Mouse (Mus musculus) layer of hippocampus, postnatal 25 days (tissue): ENCODE measurements at regions not wholly inside any gene's neighbourhood (a gene's known extent, or its start where the extent isn't known, plus 50 kb on each side); places are given as distances from the start of the nearest gene placed in this dataset.
A peak's percentile ranks its signal among the peaks of the same experiment; 100 is the strongest.

Source experiments
- DNase-seq, 2 experiments: peaks; one replicate each; pipeline ENCODE4 v3.0.0; 2022; ENCODE audit warnings: mixed read lengths in 2 of 2, low spot score in 1 of 2; ENCODE audit errors: extremely low spot score in 1 of 2

DNA sequence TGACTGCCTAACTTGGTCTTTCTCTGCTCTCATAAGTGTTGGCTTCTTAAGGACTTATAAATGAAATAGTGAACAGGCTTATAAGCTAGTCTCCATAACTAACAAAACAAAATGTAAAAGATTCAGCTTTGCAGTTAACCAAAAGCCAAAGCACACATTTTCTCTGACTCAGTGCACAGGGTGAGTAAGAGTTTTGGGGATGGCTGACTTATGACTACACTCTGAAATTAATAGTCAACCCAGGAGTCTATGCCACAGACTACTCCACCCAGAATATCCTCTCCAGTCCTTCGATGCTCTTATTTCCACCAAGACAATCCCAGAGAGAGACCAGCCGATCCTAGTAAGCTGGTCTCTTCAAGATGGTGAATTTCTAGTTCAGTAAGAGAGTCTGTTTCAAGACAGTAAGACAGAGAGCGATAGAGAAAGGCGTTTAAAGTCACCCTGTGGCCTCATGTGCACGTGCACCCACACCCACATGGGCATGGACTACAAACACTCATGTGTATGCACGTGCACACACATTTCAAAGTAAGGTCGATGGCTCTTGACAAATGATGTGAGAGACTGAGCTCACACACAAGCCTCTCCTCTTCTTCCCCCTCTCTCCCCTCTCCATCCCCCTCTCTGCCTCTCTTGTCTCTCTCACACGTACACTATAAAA lies 351.2 kb upstream of the Pmfbp1 start:
- no peak for DNase-seq

DNA sequence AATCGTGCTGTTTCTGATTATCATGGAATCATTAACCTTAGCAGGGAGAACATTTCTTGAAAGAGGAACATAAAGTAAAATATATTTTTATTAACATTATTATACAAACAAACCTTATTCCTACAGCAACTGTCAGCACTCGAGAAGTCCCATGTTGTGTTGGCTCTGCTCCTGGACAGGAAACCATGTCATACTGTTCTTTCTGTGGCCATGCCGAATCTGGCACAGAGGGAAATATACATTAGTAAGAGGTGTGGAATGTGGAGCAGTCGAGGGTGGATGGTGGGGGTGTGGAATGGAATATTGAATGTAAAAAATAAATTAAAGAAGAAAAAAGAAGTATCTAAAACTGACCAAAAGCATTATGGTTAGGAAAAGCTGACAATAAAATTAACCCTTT lies 342.1 kb upstream of the Pmfbp1 start:
- DNase-seq = no peak

DNA sequence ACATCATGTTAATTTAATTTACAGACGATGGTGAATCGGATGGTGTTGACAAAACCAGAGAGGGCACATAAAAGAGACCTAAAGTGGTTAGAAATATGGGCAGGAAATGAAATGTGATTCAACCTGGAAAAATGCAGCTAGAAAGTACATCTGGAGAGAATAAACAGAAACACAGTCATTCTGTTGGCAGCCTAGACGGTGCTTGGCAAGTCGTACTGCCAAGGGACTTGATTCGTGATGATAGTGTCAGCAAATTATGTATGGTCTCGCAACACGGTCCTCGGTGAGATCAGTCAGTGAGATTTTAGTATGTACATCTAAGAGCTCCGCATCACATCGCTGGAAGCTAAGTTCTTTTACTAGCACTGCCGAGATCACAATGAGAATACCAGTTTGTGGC lies 338.3 kb upstream of the Pmfbp1 start:
- DNase-seq = no peak

DNA sequence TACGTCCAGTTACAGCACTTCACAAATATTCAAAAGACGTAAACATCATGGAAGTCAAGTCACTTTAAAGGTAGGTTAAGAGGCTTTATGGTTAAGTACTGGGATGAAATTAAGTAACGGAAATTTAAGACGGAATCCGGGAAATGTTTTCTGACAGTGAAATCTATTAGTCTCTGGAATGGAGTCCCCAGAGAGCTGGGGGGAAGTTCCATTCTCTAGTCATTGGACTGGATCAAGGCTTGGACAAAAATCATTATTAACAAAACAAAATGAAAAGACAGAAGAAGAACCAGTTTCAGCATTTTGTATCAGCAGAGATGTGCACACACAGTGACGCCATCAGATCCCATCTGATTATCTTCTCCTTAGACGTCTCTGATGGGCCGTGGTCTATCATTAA lies 337.8 kb upstream of the Pmfbp1 start:
- DNase-seq = no peak

DNA sequence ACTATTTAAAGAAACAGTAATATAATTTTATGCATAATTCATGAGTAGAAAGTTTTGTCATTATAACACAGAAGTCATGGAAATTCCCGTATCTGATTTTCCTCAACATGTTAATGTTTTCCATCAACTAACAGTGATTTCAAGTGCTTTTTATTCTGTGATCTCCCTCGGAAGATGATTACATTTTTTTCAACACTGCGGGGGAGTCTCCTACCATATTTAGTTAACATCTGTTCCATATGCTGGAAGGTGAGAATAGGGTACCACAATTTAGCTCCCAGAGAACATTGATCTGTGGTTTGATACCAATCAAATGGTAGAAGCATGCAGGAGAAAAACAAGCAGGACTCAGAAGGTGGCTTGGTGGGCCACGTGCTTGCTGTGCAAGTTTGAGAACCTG lies 321.1 kb upstream of the Pmfbp1 start:
- no peak for DNase-seq

DNA sequence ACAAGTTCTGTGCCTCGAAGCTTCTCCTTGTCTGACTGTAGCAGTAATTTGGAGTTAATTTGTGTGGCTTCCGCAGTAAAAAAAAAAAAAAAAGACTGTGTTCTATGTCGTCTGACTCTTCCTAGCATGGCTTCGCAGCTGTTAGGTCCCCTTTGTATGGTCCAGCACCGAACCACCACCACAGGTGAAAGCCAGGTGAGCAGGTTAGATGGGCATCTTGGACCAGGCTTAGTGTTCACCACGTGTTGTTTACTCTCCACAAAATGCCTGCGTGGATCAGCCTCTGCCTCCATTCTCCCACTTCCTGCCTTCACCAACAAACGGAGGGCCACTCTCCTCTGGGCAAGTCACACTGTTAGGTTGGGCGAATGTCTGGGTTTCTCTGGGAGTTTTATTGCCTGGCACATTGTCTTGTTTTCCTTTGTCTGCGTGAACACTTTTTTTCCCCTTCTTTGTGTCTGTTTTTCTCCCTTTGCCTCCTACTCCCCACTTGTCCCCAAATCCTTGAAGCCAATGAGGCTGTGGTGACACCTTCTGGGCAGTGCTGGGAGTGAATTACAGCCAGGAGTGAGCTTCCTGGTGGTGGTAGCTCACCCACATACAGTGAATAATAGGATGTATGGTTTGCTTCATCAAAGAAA lies 308.1 kb upstream of the Pmfbp1 start:
- DNase-seq = peak; percentile 32 to 64

DNA sequence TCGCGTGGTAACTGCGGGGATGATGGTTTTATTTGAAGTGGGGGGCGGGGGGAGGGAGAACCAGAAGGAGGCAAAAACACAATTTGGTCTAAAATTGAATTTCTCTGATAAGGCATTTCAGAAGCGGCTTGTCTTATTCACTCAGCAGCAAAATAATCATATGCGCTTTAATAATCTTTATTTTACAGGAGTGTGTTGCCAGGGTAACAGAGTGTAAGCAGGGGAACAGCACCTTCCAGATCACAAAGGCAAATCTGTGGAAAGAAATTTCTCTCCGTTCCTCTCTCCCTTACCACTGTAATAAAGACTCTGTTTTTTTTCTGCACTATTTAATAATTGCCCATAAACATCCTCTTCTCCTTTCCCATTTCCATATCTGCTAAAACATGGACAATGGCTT lies 306.2 kb upstream of the Pmfbp1 start:
- DNase-seq = no peak

DNA sequence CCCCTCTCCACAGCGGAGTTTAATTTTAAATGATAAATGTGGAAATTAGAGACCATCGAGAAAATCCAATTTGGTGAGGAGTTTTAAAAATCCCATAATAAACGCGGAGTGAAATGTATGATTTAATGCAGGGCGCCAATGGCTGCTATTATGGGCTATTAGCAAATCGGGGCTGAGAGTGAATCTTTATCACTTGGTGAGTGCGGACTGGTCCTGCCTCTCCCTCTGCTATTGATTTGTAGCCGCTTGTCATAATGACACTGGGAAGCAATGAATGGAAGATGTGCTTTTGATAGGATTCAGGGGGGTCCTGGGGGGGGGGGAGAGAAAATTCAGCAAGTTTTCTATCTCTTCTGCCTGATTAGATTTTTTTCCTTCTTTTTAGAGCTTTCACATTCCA lies 279.6 kb upstream of the Pmfbp1 start:
- DNase-seq = no peak

DNA sequence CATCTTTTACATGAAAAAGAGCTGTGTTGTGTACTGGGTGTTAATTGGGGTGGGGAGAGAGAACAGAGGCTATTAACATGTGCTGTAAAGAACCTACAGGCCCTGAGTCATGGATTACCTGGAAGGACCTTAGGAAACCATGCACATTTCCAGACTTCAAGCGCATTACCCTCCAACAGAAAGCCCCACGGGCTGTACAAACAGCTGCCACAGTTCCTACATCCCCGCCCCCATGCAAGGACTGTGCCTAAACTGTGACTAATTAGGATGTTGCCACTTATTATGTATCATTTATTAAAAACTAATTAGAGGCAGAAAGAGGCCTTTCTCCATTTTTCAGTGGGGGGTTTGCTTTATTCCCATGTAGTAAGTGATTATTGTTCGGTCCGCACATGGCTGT lies 277.5 kb upstream of the Pmfbp1 start:
- DNase-seq = no peak

DNA sequence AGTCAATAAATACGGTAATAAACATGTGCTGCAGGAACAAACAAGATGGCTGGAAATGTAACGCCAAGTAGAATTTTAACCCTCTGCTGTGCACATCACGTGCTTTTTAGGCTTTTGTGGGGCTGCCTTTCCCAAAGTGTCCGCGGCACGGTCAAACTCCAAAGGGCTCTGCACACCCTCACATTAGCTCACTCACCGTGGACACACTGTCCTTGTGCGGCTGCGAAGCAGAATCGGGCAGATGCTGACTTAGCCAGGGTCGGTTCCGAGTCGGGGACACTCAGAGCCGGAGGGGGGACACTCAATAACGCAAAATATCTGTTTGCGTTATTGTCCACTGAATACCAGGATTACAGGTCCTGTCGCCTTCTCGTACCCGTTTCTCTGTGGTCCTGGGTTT lies 276.5 kb upstream of the Pmfbp1 start:
- no peak for DNase-seq

DNA sequence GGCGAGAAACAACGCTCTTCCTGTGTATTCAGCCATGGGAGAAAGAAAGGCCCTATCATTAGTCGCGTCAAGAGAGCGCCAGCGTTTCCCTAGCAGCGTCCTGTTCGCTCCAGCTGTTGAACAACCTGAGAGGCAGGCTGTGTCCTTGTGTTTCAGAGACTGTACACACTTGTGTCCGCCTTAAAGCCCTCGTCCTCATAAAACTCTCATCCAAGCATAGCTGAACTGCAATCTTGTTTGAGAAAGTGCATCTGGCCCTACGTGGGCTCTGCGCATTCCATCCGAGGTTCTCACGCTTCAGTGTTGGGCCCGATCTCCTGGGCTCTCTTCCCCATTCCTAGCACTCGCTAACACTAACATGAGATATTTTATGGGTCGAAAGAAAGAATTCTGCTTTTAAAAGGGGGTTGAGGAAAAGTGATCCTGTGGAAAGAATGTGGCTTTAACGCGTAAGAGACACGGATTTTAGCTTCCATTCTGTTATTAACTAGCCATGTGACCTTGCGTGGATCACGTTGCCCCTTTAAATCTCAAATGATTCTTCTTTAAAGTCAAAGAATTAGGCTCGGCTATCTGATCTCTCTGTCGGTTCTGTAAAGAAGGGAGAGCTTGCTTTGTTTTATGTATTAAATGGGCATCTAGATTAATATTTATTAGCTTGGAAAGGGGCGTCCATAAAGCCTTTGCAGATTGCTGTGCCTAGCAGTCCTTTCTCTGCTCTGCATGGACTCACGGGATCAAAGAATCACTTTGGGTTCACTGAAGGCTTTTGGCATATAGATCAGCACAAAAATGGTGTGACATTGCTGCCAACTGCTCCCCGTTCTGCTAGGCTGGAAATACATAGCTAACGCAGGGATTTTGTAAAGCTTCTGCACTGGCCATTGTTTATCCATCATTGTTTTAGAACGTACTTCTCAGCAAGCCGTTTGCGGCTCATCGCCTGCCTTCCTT lies 261.3 kb upstream of the Pmfbp1 start:
- no peak for DNase-seq

DNA sequence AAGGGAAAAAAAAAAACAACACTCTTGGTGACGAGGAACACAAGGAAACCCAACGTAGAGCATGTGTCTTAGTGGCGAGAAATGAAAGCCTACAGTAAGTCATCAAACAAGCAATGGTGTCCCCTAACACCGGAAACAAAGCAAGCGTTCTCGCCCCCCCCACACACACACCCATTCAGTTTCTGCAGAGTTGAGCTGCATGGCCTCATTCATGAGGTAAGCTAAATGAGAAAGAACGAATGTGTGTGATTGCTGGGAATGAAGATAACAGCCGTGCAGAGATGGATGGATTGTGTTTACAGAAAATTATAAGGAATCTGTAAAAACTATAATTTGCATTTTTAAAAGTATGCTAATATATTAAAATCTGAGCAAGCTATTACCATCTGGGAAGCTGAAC lies 248.3 kb upstream of the Pmfbp1 start:
- no peak for DNase-seq

DNA sequence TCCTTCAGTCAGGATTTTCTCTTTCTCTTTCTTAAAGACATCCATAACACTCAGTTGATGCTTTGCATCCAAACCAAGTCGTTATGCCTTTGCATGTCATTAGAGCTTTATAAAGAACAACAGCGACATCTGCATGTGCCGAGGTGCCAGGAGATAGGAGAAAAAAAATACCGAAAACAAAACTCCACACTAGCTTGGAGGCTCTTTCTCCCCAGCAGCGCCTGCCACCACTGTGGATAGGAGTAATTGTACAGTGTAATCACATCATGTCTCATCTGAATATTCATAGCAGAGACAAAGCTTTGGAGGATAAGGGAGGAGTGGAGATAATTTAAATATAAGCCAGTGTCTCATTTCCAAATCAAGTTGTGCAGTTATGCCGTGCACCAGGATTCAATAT lies 246.0 kb upstream of the Pmfbp1 start:
- no peak for DNase-seq

DNA sequence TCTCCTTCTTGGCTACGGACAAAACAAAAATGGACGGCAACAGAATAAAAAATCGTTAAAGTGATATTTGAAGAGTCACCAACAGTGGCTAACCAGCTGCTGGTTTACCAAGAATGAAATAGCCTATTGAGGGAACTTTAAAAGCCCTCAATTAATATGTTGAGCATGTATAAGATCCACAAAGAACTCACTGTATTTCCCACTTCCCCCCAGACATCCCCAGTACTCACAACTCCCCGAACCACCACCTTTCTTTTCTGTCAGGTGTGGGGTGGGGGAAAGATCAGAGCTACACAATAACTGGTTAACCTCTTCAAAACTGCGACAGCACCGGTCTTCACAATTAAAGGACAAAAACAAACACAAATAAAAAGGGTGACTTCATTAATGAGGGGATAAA lies 245.5 kb upstream of the Pmfbp1 start:
- DNase-seq = no peak

DNA sequence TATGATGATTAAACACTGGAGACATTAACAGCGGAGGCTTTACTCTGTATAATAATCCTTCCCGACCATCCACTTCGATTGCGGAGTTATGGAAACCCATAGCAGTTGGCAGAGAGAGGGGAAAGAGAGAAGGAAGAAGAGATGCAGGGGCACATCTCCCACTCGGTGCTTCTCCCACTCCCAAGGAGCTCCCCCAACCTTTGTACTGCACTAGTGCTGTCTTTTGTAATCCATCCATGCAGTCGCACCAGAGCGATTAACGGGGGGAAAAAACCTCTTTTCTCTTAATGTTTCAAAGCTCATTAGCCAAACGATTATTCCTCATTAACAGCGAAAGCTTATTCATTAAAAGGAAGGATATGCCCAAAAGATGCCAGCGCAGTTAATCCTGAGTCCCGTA lies 244.6 kb upstream of the Pmfbp1 start:
- DNase-seq = no peak

DNA sequence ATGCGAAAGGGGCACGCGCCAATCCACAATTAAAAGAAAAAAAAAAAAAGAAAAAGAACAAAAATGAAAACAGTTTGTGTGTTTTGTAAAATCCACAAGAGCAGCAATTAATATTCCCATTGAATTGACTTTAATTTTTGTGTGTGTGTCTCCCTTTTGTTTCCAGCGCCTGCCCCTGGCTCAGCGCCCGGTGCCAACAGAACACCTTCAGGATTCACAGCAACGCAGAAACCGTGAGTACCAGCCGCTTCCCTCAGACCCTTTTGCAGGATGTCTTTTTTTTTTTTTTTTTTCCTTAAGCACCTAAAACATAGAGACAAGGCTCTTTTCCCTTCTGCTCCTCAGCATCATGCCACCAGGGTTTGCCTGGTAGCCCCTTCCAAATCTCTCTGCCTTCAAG lies 244.1 kb upstream of the Pmfbp1 start:
- no peak for DNase-seq

DNA sequence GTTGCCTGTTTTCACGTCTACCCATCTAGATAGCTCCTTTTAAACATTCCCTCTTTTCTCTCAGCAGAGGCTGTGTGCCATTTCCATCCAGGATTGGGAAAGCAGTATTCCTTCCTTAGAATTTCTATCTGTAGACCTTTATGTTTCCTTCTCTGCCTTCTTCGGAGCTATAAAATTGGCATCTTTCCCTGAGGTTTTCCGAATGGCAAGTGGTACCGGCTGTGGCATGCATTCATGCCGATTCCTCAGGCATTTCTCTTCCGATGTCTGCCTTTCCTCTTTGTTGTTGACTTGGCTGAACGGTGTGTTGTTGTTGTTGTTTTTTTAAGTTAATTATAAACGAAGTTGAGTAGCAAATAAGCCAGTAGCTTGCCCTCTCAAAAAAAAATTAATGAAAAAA lies 243.3 kb upstream of the Pmfbp1 start:
- no peak for DNase-seq

DNA sequence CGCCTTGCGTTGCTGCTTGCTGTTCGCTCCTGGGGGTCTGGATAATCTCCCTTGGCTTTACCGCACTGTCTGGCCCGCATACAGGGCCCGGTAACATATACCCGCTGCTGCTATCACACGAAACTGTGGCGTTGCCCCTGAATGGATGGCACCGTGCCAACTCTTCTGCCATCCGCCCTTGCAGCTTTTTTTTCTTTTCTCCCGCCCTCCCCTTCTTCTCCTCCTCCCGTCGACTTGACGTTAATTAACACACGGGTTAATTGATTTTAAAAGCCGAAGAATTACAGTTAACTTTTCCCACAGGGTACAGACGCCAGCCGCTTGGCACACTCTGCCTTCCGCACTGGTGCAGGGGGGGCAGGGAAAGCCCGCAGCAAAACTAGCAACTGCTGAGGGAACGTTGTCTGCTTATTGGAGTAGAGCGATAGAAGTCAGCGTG lies 242.4 kb upstream of the Pmfbp1 start:
- peak; percentile 36 to 40 for DNase-seq

DNA sequence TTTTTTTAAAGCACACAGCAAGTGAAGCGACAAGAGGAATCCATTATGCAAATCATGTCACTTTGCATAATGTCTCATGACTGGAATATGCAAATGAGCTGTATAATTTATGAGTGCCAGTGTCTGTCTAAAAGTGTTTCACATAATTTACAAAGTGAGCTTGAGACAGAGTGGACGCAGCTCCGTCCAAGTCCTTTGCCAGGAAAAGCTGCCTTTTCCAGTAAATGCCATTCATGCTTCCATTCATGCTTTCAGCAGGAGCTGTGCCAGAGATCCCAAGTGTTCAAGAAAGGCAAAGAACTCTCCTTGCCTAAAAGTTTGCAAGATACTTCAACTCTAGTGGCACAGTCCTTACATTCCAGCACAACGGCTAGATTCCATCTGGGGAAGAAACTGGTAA lies 241.4 kb upstream of the Pmfbp1 start:
- DNase-seq = no peak

DNA sequence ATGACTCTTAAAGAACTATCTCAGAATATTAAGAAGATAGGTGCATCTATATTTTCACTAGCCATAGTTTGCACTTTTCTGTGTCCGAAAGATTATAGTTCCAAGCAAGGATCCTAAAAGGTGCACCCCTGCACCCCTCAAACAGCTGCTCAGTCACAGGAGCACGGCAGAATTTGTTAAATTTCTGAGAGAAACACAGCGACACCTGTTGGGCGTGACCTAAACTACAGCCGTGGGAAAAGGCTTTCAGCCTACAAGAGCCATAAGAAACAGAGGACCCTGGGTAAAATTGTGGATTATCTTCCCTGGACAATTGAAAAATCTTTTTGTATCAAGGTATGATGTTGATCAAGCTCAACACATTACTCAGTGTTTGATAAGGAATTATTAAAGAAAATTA lies 214.7 kb upstream of the Pmfbp1 start:
- DNase-seq = peak; percentile 20 to 68

DNA sequence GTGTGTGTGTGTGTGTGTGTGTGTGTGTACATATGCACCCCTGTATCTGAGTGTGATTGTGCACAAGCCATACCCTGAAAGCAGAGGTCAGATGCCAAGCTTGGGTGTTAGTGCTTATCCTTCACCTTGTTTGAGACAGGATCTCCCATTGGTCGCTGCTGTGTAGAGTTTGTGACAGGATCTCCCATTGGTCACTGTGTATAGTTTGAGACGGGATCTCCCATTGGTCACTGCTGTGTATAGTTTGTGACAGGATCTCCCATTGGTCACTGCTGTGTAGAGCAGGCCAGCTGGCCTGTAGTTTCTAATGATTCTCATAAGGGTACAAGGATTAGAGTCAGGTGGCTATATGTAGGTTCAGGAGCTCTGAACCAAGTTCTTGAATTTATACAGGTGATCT lies 213.3 kb upstream of the Pmfbp1 start:
- no peak for DNase-seq

DNA sequence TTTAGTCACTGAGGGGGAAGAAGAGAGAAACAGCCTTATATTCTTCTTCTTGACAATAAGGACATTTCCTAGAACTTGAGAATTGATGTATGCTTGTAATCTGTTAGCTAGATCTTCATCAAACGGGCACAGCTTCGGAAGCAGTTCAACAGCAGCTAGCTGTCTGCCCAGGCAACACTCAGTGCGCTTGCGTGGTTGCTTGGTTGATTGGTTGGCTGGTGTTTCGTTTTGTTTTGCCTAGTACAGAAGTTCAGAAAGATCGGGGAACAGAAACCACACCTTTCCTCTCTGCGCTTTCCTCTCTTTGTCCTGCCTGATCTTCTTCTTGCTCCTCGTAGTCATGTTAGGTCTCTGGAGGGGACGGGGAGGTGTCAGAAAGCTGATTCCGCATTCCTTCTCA lies 212.2 kb upstream of the Pmfbp1 start:
- no peak for DNase-seq
